Mouse (Mus musculus) forebrain, embryonic 12.5 days (tissue): ENCODE measurements around the gene Dmgdh. TPM values are rescaled to one million over a fixed set of nuclear protein-coding genes. Genes with fewer than 3 reads are reported as not detected.
A peak's percentile ranks its signal among the peaks of the same experiment; 100 is the strongest.

Experiments
- ATAC-seq: fragments of 200-750 bp; cut with Nextera tagmentation; 2 replicates; pipeline ENCODE4 v1.8.0; 2017; ENCODE audit warnings: moderate TSS enrichment; ENCODE audit not compliant: low FRiP score
- H3K27ac ChIP-seq: fragments of 300-500 bp; sonication (generic); 2 replicates; pipeline ENCODE4 v1.5.1; 2016; ENCODE audit warnings: mild to moderate bottlenecking
- H3K27me3 ChIP-seq: fragments of 300-500 bp; sonication (generic); 2 replicates; pipeline ENCODE4 v1.6.1; 2016; ENCODE audit warnings: mild to moderate bottlenecking
- H3K36me3 ChIP-seq: fragments of 300-500 bp; sonication (generic); replicated peaks from 2 replicates; pipeline ENCODE4 v1.6.1; 2016; ENCODE audit warnings: mild to moderate bottlenecking
- H3K4me1 ChIP-seq: fragments of 300-500 bp; sonication (generic); 2 replicates; pipeline ENCODE4 v1.6.1; 2016
- H3K4me2 ChIP-seq: fragments of 300-500 bp; sonication (generic); 2 replicates; pipeline ENCODE4 v1.6.1; 2016; ENCODE audit warnings: mild to moderate bottlenecking, moderate library complexity
- H3K4me3 ChIP-seq: fragments of 300-500 bp; sonication (generic); replicated peaks from 2 replicates; pipeline ENCODE4 v1.5.1; 2016; ENCODE audit warnings: mild to moderate bottlenecking
- H3K9ac ChIP-seq: fragments of 300-500 bp; sonication (generic); 2 replicates; pipeline ENCODE4 v1.6.1; 2016; ENCODE audit warnings: mild to moderate bottlenecking
- H3K9me3 ChIP-seq: fragments of 300-500 bp; sonication (generic); 2 replicates; pipeline ENCODE4 v1.6.1; 2016
- WGBS: fragments of 180-500 bp; shearing (Covaris S2); methylation state at CpG from one replicate; pipeline ENCODE4 v1.1.7; 2016; 5-methylcytosine and 5-hydroxymethylcytosine counted together
- microRNA-seq: library from miRNA; unstranded; fragments of <30 nt; microRNA quantifications from one replicate; pipeline ENCODE4, GENCODE M21; 2017
- polyA plus RNA-seq: library from polyadenylated mRNA; unstranded; fragments of >200 nt; fragmentation: Nextera tagmentation; extraction: Ambion mirVana; gene quantifications from 2 replicates; pipeline ENCODE4 v1.2.1, GENCODE M21; 2016

Dmgdh gene
- polyA plus RNA-seq, 1 experiment from 2014 or later = 0.08 TPM

GRCm38 (mm10) chr13:93786051-93786450 lies 111.8 kb downstream of the Dmgdh start:
- WGBS = 83% methylated on average over 2 of the region's 2 CpGs
- H3K27ac ChIP-seq = no peak overlapping the region
- no peak overlapping the region for H3K4me3 ChIP-seq
- ATAC-seq = no peak
- H3K9me3 ChIP-seq = no peaks in the 10 kb centered on the region
- H3K9ac ChIP-seq = no peak overlapping the region
- H3K36me3 ChIP-seq = no peaks in the 10 kb centered on the region
- no peaks in the 10 kb centered on the region for H3K4me1 ChIP-seq
- H3K4me2 ChIP-seq = no peak overlapping the region
- H3K27me3 ChIP-seq = no peaks in the 10 kb centered on the region

DNA sequence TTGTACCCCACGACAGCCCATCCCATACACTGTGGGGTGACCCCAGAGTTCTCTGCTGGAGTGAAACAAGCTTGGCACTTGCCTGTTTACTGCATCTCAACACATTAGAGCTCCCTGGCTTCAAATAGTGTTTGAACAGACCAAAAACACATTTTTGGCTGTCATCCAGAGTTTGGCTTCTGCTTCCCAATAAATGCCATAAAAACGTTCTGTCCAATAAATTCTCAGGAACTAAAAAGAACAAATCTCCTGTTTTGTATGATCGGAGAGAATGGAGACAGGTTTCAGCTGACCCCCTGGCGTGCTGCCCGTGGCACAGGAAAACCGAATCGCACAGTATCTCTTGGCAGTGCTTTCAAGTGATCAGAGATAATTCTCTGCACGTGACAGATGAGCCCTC lies 113.4 kb downstream of the Dmgdh start:
- no peak overlapping the region for H3K9ac ChIP-seq
- H3K4me1 ChIP-seq = no peaks in the 10 kb centered on the region
- H3K36me3 ChIP-seq = no peaks in the 10 kb centered on the region
- no peak overlapping the region for H3K4me3 ChIP-seq
- no peak overlapping the region for H3K4me2 ChIP-seq
- no peaks in the 10 kb centered on the region for H3K27me3 ChIP-seq
- no peaks in the 10 kb centered on the region for H3K9me3 ChIP-seq
- 81% methylated on average over 8 of the region's 8 CpGs for WGBS
- no peak overlapping the region for H3K27ac ChIP-seq
- no peak for ATAC-seq

DNA sequence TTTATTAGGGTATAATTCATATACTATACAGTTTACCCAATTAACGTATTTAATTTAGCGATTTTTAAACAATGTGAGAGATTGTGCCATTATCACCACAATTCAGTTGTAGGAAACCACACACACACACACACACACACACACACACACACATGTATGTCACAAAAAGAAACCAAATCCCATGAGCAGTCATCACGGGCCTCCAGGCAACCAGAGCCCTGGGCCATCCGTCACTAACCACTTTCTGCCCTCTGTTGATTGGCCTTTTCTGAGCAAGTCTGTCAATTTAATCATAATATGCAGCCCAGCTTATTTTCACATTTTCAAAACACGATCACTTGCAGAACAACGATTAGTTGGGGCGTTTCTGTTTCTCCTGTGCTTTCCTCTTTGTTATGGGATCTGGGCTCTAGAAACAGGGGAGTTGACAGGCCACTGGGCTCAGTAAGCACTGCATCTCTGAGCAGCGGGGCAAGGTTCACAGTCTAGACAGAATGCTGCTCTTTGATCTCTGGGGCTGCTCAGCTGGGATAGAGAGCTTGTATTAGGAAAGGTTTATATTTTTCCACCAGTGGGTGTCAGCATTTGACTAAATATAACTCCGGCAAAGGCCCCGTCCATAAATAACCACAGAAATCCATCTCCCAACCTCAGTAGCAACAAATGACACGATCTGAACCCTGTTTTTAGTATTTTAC lies 118.9 kb downstream of the Dmgdh start:
- Histone ChIP-seq H3K4me2 (no peak overlapping the region), H3K9me3 (no peaks in the 10 kb centered on the region), H3K9ac (no peak overlapping the region), H3K4me3 (no peak overlapping the region), H3K27ac (0 out of 2 replicates have a peak overlapping the region, but pooled peaks have one; percentile 15), H3K27me3 (no peaks in the 10 kb centered on the region), H3K4me1 (0 out of 2 replicates have a peak, but pooled peaks cover 4% of the 10 kb centered on the region), H3K36me3 (no peaks in the 10 kb centered on the region)
- peak; percentile 76 for ATAC-seq
- WGBS = 57% methylated on average over 11 of the region's 11 CpGs

DNA sequence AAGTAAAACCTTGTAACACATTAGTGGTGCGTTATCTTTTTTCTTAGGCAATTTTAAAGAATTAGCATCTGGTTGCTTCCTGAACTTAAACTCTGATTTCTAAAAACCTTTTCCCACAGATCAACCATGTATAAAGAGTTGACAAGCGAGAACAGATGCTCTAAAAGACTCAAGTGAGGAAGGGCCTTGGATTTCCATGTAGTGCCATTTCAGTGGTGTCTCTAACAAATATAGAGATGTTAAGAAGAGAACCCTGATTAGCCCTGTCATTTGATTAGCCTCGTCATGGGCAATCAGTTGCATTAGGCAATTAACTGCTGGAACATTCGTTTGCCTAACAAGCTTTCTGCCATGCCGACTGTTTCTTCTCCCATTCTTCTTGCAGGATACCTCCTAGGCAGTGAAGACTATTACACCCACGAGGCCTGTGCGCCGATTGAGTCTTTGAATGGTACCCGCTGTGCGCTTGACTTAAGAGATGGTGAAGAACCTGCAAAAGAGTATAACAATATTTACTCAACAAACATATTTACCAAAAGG lies 119.5 kb downstream of the Dmgdh start:
- H3K4me2 ChIP-seq = no peak overlapping the region
- 65% methylated on average over 10 of the region's 10 CpGs for WGBS
- H3K9me3 ChIP-seq = no peaks in the 10 kb centered on the region
- no peak overlapping the region for H3K4me3 ChIP-seq
- no peaks in the 10 kb centered on the region for H3K36me3 ChIP-seq
- ATAC-seq = no peak
- H3K27me3 ChIP-seq = no peaks in the 10 kb centered on the region
- no peak overlapping the region for H3K9ac ChIP-seq
- H3K4me1 ChIP-seq = 0 out of 2 replicates have a peak, but pooled peaks cover 4% of the 10 kb centered on the region
- no peak overlapping the region for H3K27ac ChIP-seq

- ATAC-seq = no peak
- H3K4me3 ChIP-seq = no peak overlapping the region
- no peaks in the 10 kb centered on the region for H3K9me3 ChIP-seq
- H3K9ac ChIP-seq = no peak overlapping the region
- H3K27me3 ChIP-seq = no peaks in the 10 kb centered on the region
- H3K27ac ChIP-seq = no peak overlapping the region
- H3K36me3 ChIP-seq = no peaks in the 10 kb centered on the region
- 0 out of 2 replicates have a peak, but pooled peaks cover 4% of the 10 kb centered on the region for H3K4me1 ChIP-seq
- no peak overlapping the region for H3K4me2 ChIP-seq
- 83% methylated on average over 5 of the region's 5 CpGs for WGBS
Observed at GRCm38 (mm10) chr13:93797011-93797600, 122.9 kb downstream of the Dmgdh start.

Small RNA genes lying within 50 kb of the gene (microRNA-seq; reads per million reads assigned to microRNA genes)
- not detected for gene Mir5624

Other genes starting within 250 kb of the Dmgdh start
- gene Jmy, start 174.6 kb upstream of the Dmgdh start, polyA plus RNA-seq = 4.0 and 8.0 TPM in 2 replicates
- 0.09 and 0.18 TPM in 2 replicates for gene Bhmt, start 36.5 kb upstream of the Dmgdh start, polyA plus RNA-seq
- not detected in 2 replicates for gene Bhmt2, start 131 bp upstream of the Dmgdh start, polyA plus RNA-seq
- 7.2 and 7.3 TPM in 2 replicates for gene Arsb, start 97.2 kb downstream of the Dmgdh start, polyA plus RNA-seq